Mouse (Mus musculus) hindbrain, embryonic 11.5 days (tissue): Measurements from ENCODE around the gene Ptch2. TPM values are rescaled to one million over a fixed set of nuclear protein-coding genes. Genes with fewer than 3 reads are reported as not detected.

Experiments
- ATAC-seq: fragments of 200-750 bp; cut with Nextera tagmentation; 2 replicates; pipeline ENCODE4 v1.8.0; 2017; ENCODE audit warnings: mild to moderate bottlenecking, moderate TSS enrichment, moderate library complexity; ENCODE audit not compliant: low FRiP score
- DNase-seq: peaks from one replicate; pipeline ENCODE4 v3.0.0-alpha.2; 2015; ENCODE audit warnings: low spot score
- H3K27ac ChIP-seq: fragments of 300-500 bp; sonication (generic); 2 replicates; pipeline ENCODE4 v1.5.1; 2014; ENCODE audit warnings: mild to moderate bottlenecking, low read depth, low read length
- H3K27me3 ChIP-seq: fragments of 300-500 bp; sonication (generic); 2 replicates; pipeline ENCODE4 v1.6.1; 2014; ENCODE audit warnings: mild to moderate bottlenecking, low read length, moderate library complexity, mixed read lengths; ENCODE audit not compliant: control insufficient read depth, insufficient read depth
- H3K36me3 ChIP-seq: fragments of 300-500 bp; sonication (generic); 2 replicates; pipeline ENCODE4 v1.6.1; 2014; ENCODE audit warnings: mild to moderate bottlenecking, low read length, moderate library complexity, mixed read lengths; ENCODE audit not compliant: control insufficient read depth, insufficient read depth
- H3K4me1 ChIP-seq: fragments of 300-500 bp; sonication (generic); replicated peaks from 2 replicates; pipeline ENCODE4 v1.6.1; 2014; ENCODE audit warnings: low read length, mixed read lengths; ENCODE audit not compliant: control insufficient read depth, insufficient read depth
- H3K4me2 ChIP-seq: fragments of 300-500 bp; sonication (generic); replicated peaks from 2 replicates; pipeline ENCODE4 v1.6.1; 2014; ENCODE audit warnings: mild to moderate bottlenecking, low read depth, low read length
- H3K4me3 ChIP-seq: fragments of 300-500 bp; sonication (generic); 2 replicates; pipeline ENCODE4 v1.5.1; 2014; ENCODE audit warnings: low read depth, low read length
- H3K9ac ChIP-seq: fragments of 300-500 bp; sonication (generic); 2 replicates; pipeline ENCODE4 v1.6.1; 2014; ENCODE audit warnings: low read depth, low read length
- H3K9me3 ChIP-seq: fragments of 300-500 bp; sonication (generic); 2 replicates; pipeline ENCODE4 v1.6.1; 2016; ENCODE audit warnings: low read length; ENCODE audit not compliant: control insufficient read depth
- WGBS: fragments of 180-500 bp; shearing (Covaris S2); extraction: QIAGEN DNeasy Blood & Tissue Kit; methylation state at CpG from one replicate; pipeline ENCODE4 v1.1.7; 2014; 5-methylcytosine and 5-hydroxymethylcytosine counted together
- polyA plus RNA-seq: library from polyadenylated mRNA; unstranded; fragments of >200 nt; fragmentation: Nextera tagmentation; extraction: Ambion mirVana; gene quantifications from 2 replicates; pipeline ENCODE4 v1.2.1, GENCODE M21; 2014

Gene Ptch2
- polyA plus RNA-seq, 1 experiment from 2014 or later, result 1.9 TPM

- Histone ChIP-seq H3K36me3 (0 out of 2 replicates have a peak, but pooled peaks cover 4% of the 10 kb centered on the region), H3K4me2 (no peak overlapping the region), H3K27me3 (0 out of 2 replicates have a peak, but pooled peaks cover 4% of the 10 kb centered on the region), H3K27ac (no peak overlapping the region), H3K4me3 (no peak overlapping the region), H3K9me3 (no peaks in the 10 kb centered on the region), H3K9ac (no peak overlapping the region), H3K4me1 (no peaks in the 10 kb centered on the region)
- ATAC-seq (peak; percentile 43; the same call in 1 of the 2 replicates), DNase-seq (peak; percentile 13)
- WGBS, result 37% methylated on average over 4 of the region's 4 CpGs
Measured at GRCm38 (mm10) chr4:117062700-117063390, 33.0 kb upstream of the Ptch2 start.

GRCm38 (mm10) chr4:117068035-117068434 is 27.8 kb upstream of the Ptch2 start:
- Histone ChIP-seq H3K4me3 (no peak overlapping the region), H3K9ac (no peak overlapping the region), H3K27ac (no peak overlapping the region), H3K9me3 (no peaks in the 10 kb centered on the region), H3K4me1 (no peaks in the 10 kb centered on the region), H3K36me3 (0 out of 2 replicates have a peak, but pooled peaks cover 6% of the 10 kb centered on the region), H3K4me2 (no peak overlapping the region), H3K27me3 (no peaks in the 10 kb centered on the region)
- no peak for ATAC-seq
- WGBS, result 91% methylated on average over 7 of the region's 7 CpGs
- no peak for DNase-seq

- Histone ChIP-seq H3K36me3 (0 out of 2 replicates have a peak, but pooled peaks cover 6% of the 10 kb centered on the region), H3K4me3 (no peak overlapping the region), H3K4me2 (no peak overlapping the region), H3K9me3 (no peaks in the 10 kb centered on the region), H3K9ac (no peak overlapping the region), H3K27ac (no peak overlapping the region), H3K4me1 (no peaks in the 10 kb centered on the region), H3K27me3 (no peaks in the 10 kb centered on the region)
- ATAC-seq, result no peak
- DNase-seq, result no peak
- 94% methylated on average over 1 of the region's 1 CpGs for WGBS
Measured at GRCm38 (mm10) chr4:117069647-117070046, 26.2 kb upstream of the Ptch2 start.

- H3K27me3 ChIP-seq, result no peaks in the 10 kb centered on the region
- no peak overlapping the region for H3K27ac ChIP-seq
- H3K36me3 ChIP-seq, result 0 out of 2 replicates have a peak, but pooled peaks cover 4% of the 10 kb centered on the region
- no peaks in the 10 kb centered on the region for H3K9me3 ChIP-seq
- ATAC-seq (no peak), DNase-seq (no peak)
- WGBS, result 87% methylated on average over 4 of the region's 4 CpGs
- H3K4me1 ChIP-seq, result no peaks in the 10 kb centered on the region
- no peak overlapping the region for H3K4me2 ChIP-seq
- H3K9ac ChIP-seq, result no peak overlapping the region
- no peak overlapping the region for H3K4me3 ChIP-seq
Measured at GRCm38 (mm10) chr4:117070624-117071023, 25.3 kb upstream of the Ptch2 start.

GRCm38 (mm10) chr4:117071183-117071582 is 24.7 kb upstream of the Ptch2 start:
- Histone ChIP-seq H3K27me3 (no peaks in the 10 kb centered on the region), H3K9me3 (no peaks in the 10 kb centered on the region), H3K4me3 (no peak overlapping the region), H3K27ac (no peak overlapping the region), H3K36me3 (0 out of 2 replicates have a peak, but pooled peaks cover 2% of the 10 kb centered on the region), H3K4me2 (no peak overlapping the region), H3K4me1 (no peaks in the 10 kb centered on the region), H3K9ac (no peak overlapping the region)
- WGBS, result 96% methylated on average over 5 of the region's 5 CpGs
- ATAC-seq (no peak), DNase-seq (no peak)

GRCm38 (mm10) chr4:117087948-117088640 is 7.8 kb upstream of the Ptch2 start:
- ATAC-seq (no peak), DNase-seq (no peak)
- no peak overlapping the region for H3K9ac ChIP-seq
- no peak overlapping the region for H3K4me3 ChIP-seq
- no peak overlapping the region for H3K27ac ChIP-seq
- no peaks in the 10 kb centered on the region for H3K4me1 ChIP-seq
- WGBS, result 82% methylated on average over 7 of the region's 7 CpGs
- H3K36me3 ChIP-seq, result 0 out of 2 replicates have a peak, but pooled peaks cover 4% of the 10 kb centered on the region
- no peaks in the 10 kb centered on the region for H3K9me3 ChIP-seq
- H3K4me2 ChIP-seq, result no peak overlapping the region
- H3K27me3 ChIP-seq, result no peaks in the 10 kb centered on the region

GRCm38 (mm10) chr4:117090586-117090985 is 5.3 kb upstream of the Ptch2 start:
- H3K9ac ChIP-seq, result no peak overlapping the region
- peaks cover 2% of the 10 kb centered on the region; the same call in 1 of the 2 replicates for H3K4me1 ChIP-seq
- H3K27ac ChIP-seq, result no peak overlapping the region
- H3K9me3 ChIP-seq, result no peaks in the 10 kb centered on the region
- peaks cover 9% of the 10 kb centered on the region for H3K27me3 ChIP-seq
- no peak overlapping the region for H3K4me3 ChIP-seq
- 83% methylated on average over 7 of the region's 7 CpGs for WGBS
- H3K4me2 ChIP-seq, result no peak overlapping the region
- DNase-seq (no peak), ATAC-seq (no peak)
- H3K36me3 ChIP-seq, result 0 out of 2 replicates have a peak, but pooled peaks cover 4% of the 10 kb centered on the region

- Histone ChIP-seq H3K9me3 (no peaks in the 10 kb centered on the region), H3K36me3 (no peaks in the 10 kb centered on the region), H3K9ac (no peak overlapping the region), H3K4me1 (peaks cover 6% of the 10 kb centered on the region; the same call in 1 of the 2 replicates), H3K4me2 (no peak overlapping the region), H3K27me3 (peaks cover 10% of the 10 kb centered on the region), H3K27ac (no peak overlapping the region), H3K4me3 (no peak overlapping the region)
- DNase-seq, result no peak
- no peak for ATAC-seq
- 86% methylated on average over 3 of the region's 3 CpGs for WGBS
Measured at GRCm38 (mm10) chr4:117094626-117095361, 1.1 kb upstream of the Ptch2 start.
